Mouse (Mus musculus): ENCODE results near the gene Pitpnc1.

Gene Pitpnc1

GRCm38 (mm10) chr11:107386481-107386880, 84.0 kb downstream of the Pitpnc1 start:
- Histone ChIP-seq H3K27me3 (ENCODE audit: insufficient read depth, low read length) (no peaks in the 10 kb centered on the region), H3K4me3 (replicated peaks; ENCODE audit: low read length) (peak overlapping the region; percentile 35), H3K4me1 (replicated peaks; ENCODE audit: low read depth, low read length) (peaks cover 94% of the 10 kb centered on the region), H3K9me3 (ENCODE audit: low read length) (no peaks in the 10 kb centered on the region), H3K36me3 (ENCODE audit: insufficient read depth, low read length) (no peaks in the 10 kb centered on the region)
- no peak for TF ChIP-seq NANOG (IDR thresholded peaks at IDR 0.05; ENCODE audit: borderline replicate concordance, low read length)
- no peak for TF ChIP-seq POU5F1 (IDR thresholded peaks at IDR 0.05; ENCODE audit: borderline replicate concordance, low read length)
- no peak for TF ChIP-seq CTCF (conservative IDR thresholded peaks at IDR 0.05; ENCODE audit: low read length)

GRCm38 (mm10) chr11:107385306-107385705, 85.2 kb downstream of the Pitpnc1 start:
- Histone ChIP-seq H3K4me1 (replicated peaks; ENCODE audit: low read depth, low read length) (peaks cover 92% of the 10 kb centered on the region), H3K4me3 (replicated peaks; ENCODE audit: low read length) (no peak overlapping the region), H3K36me3 (ENCODE audit: insufficient read depth, low read length) (0 out of 2 replicates have a peak, but pooled peaks cover 3% of the 10 kb centered on the region), H3K9me3 (ENCODE audit: low read length) (no peaks in the 10 kb centered on the region), H3K27me3 (ENCODE audit: insufficient read depth, low read length) (no peaks in the 10 kb centered on the region)
- no peak for TF ChIP-seq POU5F1 (IDR thresholded peaks at IDR 0.05; ENCODE audit: borderline replicate concordance, low read length)
- TF ChIP-seq NANOG (IDR thresholded peaks at IDR 0.05; ENCODE audit: borderline replicate concordance, low read length) = no peak
- TF ChIP-seq CTCF (conservative IDR thresholded peaks at IDR 0.05; ENCODE audit: low read length) = peak; percentile 96

GRCm38 (mm10) chr11:107383985-107384384, 86.5 kb downstream of the Pitpnc1 start:
- Histone ChIP-seq H3K27me3 (ENCODE audit: insufficient read depth, low read length) (no peaks in the 10 kb centered on the region), H3K4me1 (replicated peaks; ENCODE audit: low read depth, low read length) (peaks cover 91% of the 10 kb centered on the region), H3K36me3 (ENCODE audit: insufficient read depth, low read length) (peaks cover 3% of the 10 kb centered on the region; the same call in 1 of the 2 replicates), H3K9me3 (ENCODE audit: low read length) (peaks cover 5% of the 10 kb centered on the region), H3K4me3 (replicated peaks; ENCODE audit: low read length) (no peak overlapping the region)
- TF ChIP-seq POU5F1 (IDR thresholded peaks at IDR 0.05; ENCODE audit: borderline replicate concordance, low read length) (no peak), NANOG (IDR thresholded peaks at IDR 0.05; ENCODE audit: borderline replicate concordance, low read length) (no peak), CTCF (conservative IDR thresholded peaks at IDR 0.05; ENCODE audit: low read length) (no peak)

GRCm38 (mm10) chr11:107379965-107380364, 90.5 kb downstream of the Pitpnc1 start:
- no peak overlapping the region for H3K4me3 ChIP-seq (replicated peaks; ENCODE audit: low read length)
- H3K27me3 ChIP-seq (ENCODE audit: insufficient read depth, low read length) = no peaks in the 10 kb centered on the region
- TF ChIP-seq NANOG (IDR thresholded peaks at IDR 0.05; ENCODE audit: borderline replicate concordance, low read length) (no peak), CTCF (conservative IDR thresholded peaks at IDR 0.05; ENCODE audit: low read length) (no peak), POU5F1 (IDR thresholded peaks at IDR 0.05; ENCODE audit: borderline replicate concordance, low read length) (no peak)
- peaks cover 6% of the 10 kb centered on the region for H3K9me3 ChIP-seq (ENCODE audit: low read length)
- peaks cover 87% of the 10 kb centered on the region for H3K4me1 ChIP-seq (replicated peaks; ENCODE audit: low read depth, low read length)
- H3K36me3 ChIP-seq (ENCODE audit: insufficient read depth, low read length) = peaks cover 7% of the 10 kb centered on the region

- H3K27me3 ChIP-seq (ENCODE audit: insufficient read depth, low read length) = no peaks in the 10 kb centered on the region
- H3K36me3 ChIP-seq (ENCODE audit: insufficient read depth, low read length) = peaks cover 8% of the 10 kb centered on the region
- peaks cover 86% of the 10 kb centered on the region for H3K4me1 ChIP-seq (replicated peaks; ENCODE audit: low read depth, low read length)
- peaks cover 6% of the 10 kb centered on the region for H3K9me3 ChIP-seq (ENCODE audit: low read length)
- H3K4me3 ChIP-seq (replicated peaks; ENCODE audit: low read length) = no peak overlapping the region
- TF ChIP-seq CTCF (conservative IDR thresholded peaks at IDR 0.05; ENCODE audit: low read length) (peak; percentile 51), POU5F1 (IDR thresholded peaks at IDR 0.05; ENCODE audit: borderline replicate concordance, low read length) (no peak)
Observed at GRCm38 (mm10) chr11:107379089-107379845, 91.2 kb downstream of the Pitpnc1 start.

- Histone ChIP-seq H3K36me3 (ENCODE audit: insufficient read depth, low read length) (peaks cover 8% of the 10 kb centered on the region), H3K9me3 (ENCODE audit: low read length) (peaks cover 6% of the 10 kb centered on the region), H3K4me1 (replicated peaks; ENCODE audit: low read depth, low read length) (peaks cover 87% of the 10 kb centered on the region), H3K27me3 (ENCODE audit: insufficient read depth, low read length) (no peaks in the 10 kb centered on the region), H3K4me3 (replicated peaks; ENCODE audit: low read length) (no peak overlapping the region)
- no peak for TF ChIP-seq NANOG (IDR thresholded peaks at IDR 0.05; ENCODE audit: borderline replicate concordance, low read length)
- no peak for TF ChIP-seq CTCF (conservative IDR thresholded peaks at IDR 0.05; ENCODE audit: low read length)
- TF ChIP-seq POU5F1 (IDR thresholded peaks at IDR 0.05; ENCODE audit: borderline replicate concordance, low read length) = no peak
Observed at GRCm38 (mm10) chr11:107377326-107377725, 93.2 kb downstream of the Pitpnc1 start.

- Histone ChIP-seq H3K4me1 (replicated peaks; ENCODE audit: low read depth, low read length) (peaks cover 87% of the 10 kb centered on the region), H3K9me3 (ENCODE audit: low read length) (peaks cover 6% of the 10 kb centered on the region), H3K36me3 (ENCODE audit: insufficient read depth, low read length) (peaks cover 6% of the 10 kb centered on the region), H3K4me3 (replicated peaks; ENCODE audit: low read length) (peak overlapping the region; percentile 50), H3K27me3 (ENCODE audit: insufficient read depth, low read length) (no peaks in the 10 kb centered on the region)
- TF ChIP-seq POU5F1 (IDR thresholded peaks at IDR 0.05; ENCODE audit: borderline replicate concordance, low read length) (no peak), CTCF (conservative IDR thresholded peaks at IDR 0.05; ENCODE audit: low read length) (no peak), NANOG (IDR thresholded peaks at IDR 0.05; ENCODE audit: borderline replicate concordance, low read length) (no peak)
Observed at GRCm38 (mm10) chr11:107376272-107376671, 94.2 kb downstream of the Pitpnc1 start.

- Histone ChIP-seq H3K36me3 (ENCODE audit: insufficient read depth, low read length) (peaks cover 5% of the 10 kb centered on the region), H3K27me3 (ENCODE audit: insufficient read depth, low read length) (no peaks in the 10 kb centered on the region), H3K9me3 (ENCODE audit: low read length) (peaks cover 6% of the 10 kb centered on the region), H3K4me3 (replicated peaks; ENCODE audit: low read length) (peak overlapping the region; percentile 50), H3K4me1 (replicated peaks; ENCODE audit: low read depth, low read length) (peaks cover 88% of the 10 kb centered on the region)
- TF ChIP-seq NANOG (IDR thresholded peaks at IDR 0.05; ENCODE audit: borderline replicate concordance, low read length) = no peak
- TF ChIP-seq POU5F1 (IDR thresholded peaks at IDR 0.05; ENCODE audit: borderline replicate concordance, low read length) = no peak
- TF ChIP-seq CTCF (conservative IDR thresholded peaks at IDR 0.05; ENCODE audit: low read length) = no peak
Observed at GRCm38 (mm10) chr11:107375816-107376215, 94.7 kb downstream of the Pitpnc1 start.

Measured in E14TG2a.4 (cell line).